Mouse (Mus musculus) CH12.LX (cell line): ENCODE results near the gene Bdkrb1. TPM values are rescaled to one million over a fixed set of nuclear protein-coding genes. Genes with fewer than 3 reads are reported as not detected.

Experiments used
- DNase-seq: peaks from one replicate; pipeline ENCODE4 v3.0.0-alpha.2; 2013; ENCODE audit errors: extremely low read depth
- H3K27ac ChIP-seq: 2 replicates; pipeline ENCODE4 v1.5.1; 2012; ENCODE audit warnings: low read depth, mild to moderate bottlenecking, control low read depth, moderate library complexity; ENCODE audit not compliant: insufficient read depth
- H3K27me3 ChIP-seq: replicated peaks from 2 replicates; pipeline ENCODE3; 2012; ENCODE audit warnings: inconsistent platforms
- H3K36me3 ChIP-seq, 2 experiments: replicated peaks in 1 of 2; 2 replicates each; pipeline versions ENCODE3 to v1.6.1; 2012; ENCODE audit warnings: inconsistent platforms in 1 of 2, low read length in 1 of 2, mild to moderate bottlenecking in 1 of 2, mixed read lengths in 1 of 2, moderate library complexity in 1 of 2; ENCODE audit not compliant: control insufficient read depth in 1 of 2, insufficient read depth in 1 of 2
- H3K4me1 ChIP-seq, 2 experiments: 2 replicates each; pipeline ENCODE4 v1.6.1; 2012; ENCODE audit warnings: inconsistent platforms in 1 of 2, moderate library complexity in 1 of 2; ENCODE audit not compliant: insufficient read depth in 2 of 2, control insufficient read depth in 1 of 2
- H3K4me2 ChIP-seq: 2 replicates; pipeline ENCODE4 v1.6.1; 2012; ENCODE audit warnings: low read depth, mild to moderate bottlenecking, control low read depth; ENCODE audit not compliant: poor library complexity, insufficient read depth, severe bottlenecking
- H3K4me3 ChIP-seq, 3 experiments: fragments of 150-350 bp in 1 of 3; sonication (generic) in 1 of 3; replicated peaks in 1 of 3; 2 replicates each; pipeline versions ENCODE3 to v1.5.1; 2011 to 2012; ENCODE audit warnings: low read depth in 2 of 3, low read length in 2 of 3, mild to moderate bottlenecking in 2 of 3, moderate library complexity in 2 of 3, control low read depth in 1 of 3, improper control_type of control experiment in 1 of 3, inconsistent platforms in 1 of 3, mixed read lengths in 1 of 3; ENCODE audit not compliant: poor library complexity in 1 of 3
- H3K79me2 ChIP-seq: replicated peaks from 2 replicates; pipeline ENCODE4 v1.6.1; 2012; ENCODE audit warnings: mild to moderate bottlenecking, moderate library complexity; ENCODE audit not compliant: control insufficient read depth, poor library complexity, insufficient read depth, severe bottlenecking; ENCODE audit errors: extremely low read depth
- H3K9ac ChIP-seq: 2 replicates; pipeline ENCODE4 v1.6.1; 2012; ENCODE audit warnings: low read depth, mild to moderate bottlenecking, control low read depth, moderate library complexity; ENCODE audit not compliant: insufficient read depth
- H3K9me3 ChIP-seq: replicated peaks from 2 replicates; pipeline ENCODE3; 2012; ENCODE audit warnings: low read length, inconsistent platforms, mixed read lengths
- BHLHE40 ChIP-seq: IDR thresholded peaks from 2 replicates; pipeline ENCODE4 v1.6.1; 2011; ENCODE audit warnings: mild to moderate bottlenecking, low read depth, low read length, improper control_type of control experiment
- CHD1 ChIP-seq: IDR thresholded peaks from 2 replicates; pipeline ENCODE4 v1.6.1; 2012; ENCODE audit warnings: low read depth, low read length, improper control_type of control experiment, inconsistent platforms
- CHD2 ChIP-seq: IDR thresholded peaks from 2 replicates; pipeline ENCODE4 v1.6.1; 2011; ENCODE audit warnings: low read length, improper control_type of control experiment
- EP300 ChIP-seq: IDR thresholded peaks from 2 replicates; pipeline ENCODE4 v1.6.1; 2011; ENCODE audit warnings: low read length, improper control_type of control experiment
- ETS1 ChIP-seq: conservative IDR thresholded peaks from 2 replicates; pipeline ENCODE4 v1.6.1; 2012; ENCODE audit warnings: low read depth, mild to moderate bottlenecking, inconsistent platforms, low read length, improper control_type of control experiment, moderate library complexity
- IRF4 ChIP-seq: IDR thresholded peaks from 2 replicates; pipeline ENCODE4 v1.6.1; 2014; ENCODE audit warnings: low read depth, mild to moderate bottlenecking, inconsistent platforms, low read length, improper control_type of control experiment
- KAT2A ChIP-seq: IDR thresholded peaks from 2 replicates; pipeline ENCODE4 v1.6.1; 2012; ENCODE audit warnings: low read length, improper control_type of control experiment, inconsistent platforms; ENCODE audit not compliant: insufficient replicate concordance
- NELFE ChIP-seq: IDR thresholded peaks from 2 replicates; pipeline ENCODE4 v1.6.1; 2011; ENCODE audit warnings: low read depth, low read length, improper control_type of control experiment
- PAX5 ChIP-seq: IDR thresholded peaks from 2 replicates; pipeline ENCODE4 v1.6.1; 2012; ENCODE audit warnings: low read length, inconsistent platforms, mixed read lengths
- POLR2A ChIP-seq: IDR thresholded peaks from 2 replicates; pipeline ENCODE4 v1.6.1; 2011; ENCODE audit warnings: low read depth, mild to moderate bottlenecking, improper control_type of control experiment, low read length
- POLR2AphosphoS2 ChIP-seq: IDR thresholded peaks from 2 replicates; pipeline ENCODE4 v1.6.1; 2011; ENCODE audit warnings: low read depth, low read length, improper control_type of control experiment
- TBP ChIP-seq: conservative IDR thresholded peaks from 2 replicates; pipeline ENCODE4 v1.6.1; 2011; ENCODE audit warnings: low read depth, low read length, improper control_type of control experiment
- UBTF ChIP-seq: IDR thresholded peaks from 2 replicates; pipeline ENCODE4 v1.6.1; 2012; ENCODE audit warnings: low read depth, mild to moderate bottlenecking, inconsistent platforms, low read length, improper control_type of control experiment, moderate library complexity
- USF1 ChIP-seq: IDR thresholded peaks from 2 replicates; pipeline ENCODE4 v1.6.1; 2014; ENCODE audit warnings: low read depth, mild to moderate bottlenecking, inconsistent platforms, low read length, improper control_type of control experiment
- USF2 ChIP-seq: conservative IDR thresholded peaks from 2 replicates; pipeline ENCODE4 v1.6.1; 2011; ENCODE audit warnings: low read depth, low read length, improper control_type of control experiment
- ZKSCAN1 ChIP-seq: IDR thresholded peaks from 2 replicates; pipeline ENCODE4 v1.6.1; 2012; ENCODE audit warnings: low read depth, inconsistent platforms, low read length, improper control_type of control experiment, borderline replicate concordance
- ZMIZ1 ChIP-seq: IDR thresholded peaks from 2 replicates; pipeline ENCODE4 v1.6.1; 2012; ENCODE audit warnings: low read depth, mild to moderate bottlenecking, inconsistent platforms, low read length, improper control_type of control experiment
- ZNF384 ChIP-seq: IDR thresholded peaks from 2 replicates; pipeline ENCODE4 v1.6.1; 2012; ENCODE audit warnings: low read depth, low read length, improper control_type of control experiment, inconsistent platforms
- dilution Hi-C: fragments of 300-500 bp; cut with MboI; formaldehyde crosslinking; loops from 2 replicates; pipeline ENCODE4 v1.14.3; 2020; ENCODE audit warnings: low sequenced_read_pairs; ENCODE audit not compliant: extremely low pct_unique_long_range_greater_than_20kb, extremely low pct_ligation_motif_present
- in situ Hi-C: fragments of 300-500 bp; cut with MboI; formaldehyde crosslinking; loops from 3 replicates; pipeline ENCODE4 v1.14.3; 2019; ENCODE audit warnings: low sequenced_read_pairs, low pct_ligation_motif_present, low pct_unique_long_range_greater_than_20kb, mixed read lengths
- polyA plus RNA-seq: library from polyadenylated mRNA; unstranded; fragments of >175 nt; gene quantifications from 2 replicates; pipeline ENCODE4 v1.2.1, GENCODE M21; 2012; ENCODE audit warnings: low read depth; ENCODE audit not compliant: insufficient read length
- total RNA-seq, 2 experiments: library from RNA; depleted of rRNA; stranded (reverse); fragments of 300-350 nt in 1 of 2; fragments of >200 nt in 1 of 2; gene quantifications; 2 replicates each; pipeline ENCODE4 v1.2.3; 2012 to 2014

Bdkrb1 gene
- total and polyA plus RNA-seq, 3 experiments, result 0.81 to 1.5 (median 1.0) TPM

DNA sequence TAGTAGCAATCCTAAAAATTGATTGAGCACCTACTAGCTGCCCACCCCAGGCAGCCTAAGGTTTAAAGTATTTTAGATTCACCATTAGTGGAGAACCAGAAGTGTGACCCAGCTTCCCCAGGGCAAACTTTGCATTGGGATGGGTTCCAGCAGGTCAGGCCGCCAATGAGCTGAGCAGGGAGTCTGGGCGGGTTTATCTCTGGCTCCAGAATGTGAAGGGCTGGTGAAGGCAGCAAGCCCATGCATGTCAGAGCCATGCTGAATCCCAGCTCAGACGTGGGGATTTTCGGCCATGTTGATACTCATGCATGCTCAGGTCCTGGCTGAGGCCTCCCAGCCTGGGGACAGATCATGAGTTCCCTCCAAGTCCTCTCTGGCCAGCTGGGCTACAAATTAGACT, 28.5 kb upstream of the Bdkrb1 start:
- no peak overlapping the region for H3K27ac ChIP-seq
- no peak overlapping the region for H3K9ac ChIP-seq
- no peaks in the 10 kb centered on the region for H3K79me2 ChIP-seq
- H3K9me3 ChIP-seq, result peaks cover 6% of the 10 kb centered on the region
- DNase-seq, result no peak
- in situ Hi-C loops (no loop called here), dilution Hi-C loops (no loop called here)
- no peaks in the 10 kb centered on the region for H3K36me3 ChIP-seq
- peaks cover 5% of the 10 kb centered on the region for H3K27me3 ChIP-seq
- no peak for TF ChIP-seq CHD2
- TF ChIP-seq POLR2A, result no peak
- no peak for TF ChIP-seq ETS1
- TF ChIP-seq ZKSCAN1, result no peak
- no peak for TF ChIP-seq USF1
- TF ChIP-seq ZNF384, result no peak
- no peak for TF ChIP-seq IRF4
- TF ChIP-seq CHD1, result no peak
- no peak for TF ChIP-seq UBTF
- no peak for TF ChIP-seq BHLHE40
- TF ChIP-seq USF2, result no peak
- TF ChIP-seq KAT2A, result no peak
- no peak for TF ChIP-seq EP300
- no peak overlapping the region for H3K4me3 ChIP-seq
- H3K4me2 ChIP-seq, result no peak overlapping the region
- peaks cover 0 to 9% of the 10 kb centered on the region in 2 experiments; a peak in 1 of 4 replicates for H3K4me1 ChIP-seq

DNA sequence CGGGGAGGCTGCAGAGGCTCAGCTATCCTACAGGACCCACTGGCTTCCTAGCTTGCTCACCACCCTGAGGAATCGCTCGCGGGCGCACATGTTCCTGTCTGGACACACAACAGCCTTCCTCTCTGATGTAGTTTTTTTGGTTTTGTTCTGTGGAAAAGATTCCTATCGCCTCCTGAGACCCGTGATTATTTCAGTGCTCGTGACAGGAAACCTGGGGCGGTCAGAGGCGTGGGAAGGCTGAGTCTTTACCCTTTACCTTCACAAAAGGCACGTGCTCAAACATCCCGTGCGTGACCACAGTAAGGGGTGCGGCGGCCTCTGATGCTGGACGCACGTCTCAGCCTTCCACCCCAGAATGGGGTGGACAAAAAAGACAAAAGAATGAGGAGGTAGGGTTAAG, 22.4 kb upstream of the Bdkrb1 start:
- TF ChIP-seq NELFE (no peak), ZKSCAN1 (no peak), ETS1 (no peak), ZMIZ1 (no peak), POLR2AphosphoS2 (no peak), PAX5 (no peak), TBP (no peak)
- Histone ChIP-seq H3K27me3 (peaks cover 11% of the 10 kb centered on the region), H3K9me3 (no peaks in the 10 kb centered on the region), H3K4me1 (peaks cover 0 to 18% of the 10 kb centered on the region in 2 experiments; a peak in 2 of 4 replicates), H3K4me2 (no peak overlapping the region), H3K27ac (no peak overlapping the region), H3K4me3 (no peak overlapping the region), H3K36me3 (no peaks in the 10 kb centered on the region), H3K79me2 (no peaks in the 10 kb centered on the region), H3K9ac (no peak overlapping the region)
- DNase-seq, result no peak
- in situ Hi-C loops (loop anchor here (5.0 kb wide), 1 partner anchor 83 kb away; no protein-coding TSS in a partner anchor), dilution Hi-C loops (no loop called here)
